Mouse (Mus musculus) C2C12 (cell line): ENCODE results near the gene Filip1l. TPM values are rescaled to one million over a fixed set of nuclear protein-coding genes. Genes with fewer than 3 reads are reported as not detected.

Source experiments
- H3K27me3 ChIP-seq: one replicate; pipeline ENCODE4 v1.6.1; 2011; ENCODE audit not compliant: control insufficient read depth, insufficient read depth, insufficient read length
- H3K36me3 ChIP-seq: one replicate; pipeline ENCODE4 v1.6.1; 2011; ENCODE audit not compliant: control insufficient read depth, insufficient read depth
- H3K4me3 ChIP-seq: one replicate; pipeline ENCODE4 v1.5.1; 2011; ENCODE audit warnings: mild to moderate bottlenecking, control low read depth; ENCODE audit not compliant: poor library complexity, insufficient read depth, severe bottlenecking
- H3K79me2 ChIP-seq: one replicate; pipeline ENCODE4 v1.6.1; 2011; ENCODE audit not compliant: control insufficient read depth, insufficient read depth
- H3K79me3 ChIP-seq: one replicate; pipeline ENCODE4 v1.6.1; 2011; ENCODE audit warnings: low read depth, control low read depth
- H3ac ChIP-seq: one replicate; pipeline ENCODE3; 2011; ENCODE audit warnings: low read depth; ENCODE audit not compliant: control insufficient read depth, insufficient read length
- CEBPB ChIP-seq: IDR thresholded peaks from one replicate; pipeline ENCODE4 v1.6.1; 2011; ENCODE audit warnings: low read depth, mild to moderate bottlenecking, control low read depth, moderate library complexity
- CTCF ChIP-seq: IDR thresholded peaks from one replicate; pipeline ENCODE4 v1.5.1; 2011; ENCODE audit not compliant: control insufficient read depth, insufficient read depth, insufficient read length
- FOSL1 ChIP-seq: IDR thresholded peaks from one replicate; pipeline ENCODE4 v1.8.0; 2011; ENCODE audit warnings: mild to moderate bottlenecking, low read length; ENCODE audit not compliant: poor library complexity, insufficient read depth, severe bottlenecking
- MAX ChIP-seq: IDR thresholded peaks from one replicate; pipeline ENCODE4 v1.6.1; 2011; ENCODE audit warnings: mild to moderate bottlenecking, control low read depth
- MYOD1 ChIP-seq: IDR thresholded peaks from one replicate; pipeline ENCODE4 v1.6.1; 2011; ENCODE audit warnings: low read depth; ENCODE audit not compliant: control insufficient read depth, insufficient read length
- MYOG ChIP-seq: IDR thresholded peaks from one replicate; pipeline ENCODE4 v1.6.1; 2011; ENCODE audit not compliant: control insufficient read depth, insufficient read length; ENCODE audit errors: extremely low read depth
- USF1 ChIP-seq: IDR thresholded peaks from one replicate; pipeline ENCODE4 v1.6.1; 2011; ENCODE audit warnings: low read depth, mild to moderate bottlenecking, control low read depth, moderate library complexity
- polyA plus RNA-seq: library from polyadenylated mRNA; unstranded; fragments of >200 nt; fragmentation: generic; extraction: Trizol; gene quantifications from one replicate; pipeline ENCODE4 v1.2.1, GENCODE M21; 2012; ENCODE audit warnings: missing spikeins

Gene Filip1l
- polyA plus RNA-seq, 1 experiment: 18.8 TPM

GRCm38 (mm10) chr16:57552709-57553108, 199.8 kb downstream of the Filip1l start:
- no peak overlapping the region for H3ac ChIP-seq
- TF ChIP-seq MAX: no peak
- TF ChIP-seq CEBPB: no peak

DNA sequence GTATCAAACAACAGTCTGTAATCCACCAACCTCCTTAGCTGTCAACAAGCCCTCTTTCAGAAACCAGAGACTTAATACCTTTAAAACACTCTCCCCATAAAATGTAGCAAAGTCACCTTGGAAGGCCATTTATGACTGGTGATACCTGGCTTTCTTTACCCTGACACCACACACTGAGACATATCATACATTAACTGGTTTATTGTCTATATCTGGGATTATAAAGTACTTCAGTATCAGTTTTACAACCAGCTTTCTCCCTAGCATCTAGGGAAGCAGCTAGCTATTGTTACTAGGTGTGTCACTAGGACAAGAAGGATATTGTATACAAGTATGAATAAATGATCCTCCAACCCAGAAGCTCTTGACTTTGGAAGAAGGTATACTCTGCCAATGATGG, 200.3 kb downstream of the Filip1l start:
- TF ChIP-seq CTCF: no peak
- TF ChIP-seq USF1: no peak
- no peak for TF ChIP-seq MYOG
- no peak for TF ChIP-seq CEBPB
- no peak for TF ChIP-seq FOSL1
- no peak for TF ChIP-seq MAX
- H3K27me3 ChIP-seq: no peaks in the 10 kb centered on the region
- H3ac ChIP-seq: no peak overlapping the region
- H3K79me2 ChIP-seq: peaks cover 91% of the 10 kb centered on the region
- H3K4me3 ChIP-seq: no peak overlapping the region
- H3K36me3 ChIP-seq: peaks cover 71% of the 10 kb centered on the region
- H3K79me3 ChIP-seq: peaks cover 88% of the 10 kb centered on the region

More at GRCm38 (mm10) chr16:57552709-57553108, 199.8 kb downstream of the Filip1l start:
- Histone ChIP-seq H3K79me2 (peaks cover 86% of the 10 kb centered on the region), H3K36me3 (peaks cover 66% of the 10 kb centered on the region), H3K4me3 (no peak overlapping the region), H3K27me3 (no peaks in the 10 kb centered on the region), H3K79me3 (peaks cover 82% of the 10 kb centered on the region)

DNA sequence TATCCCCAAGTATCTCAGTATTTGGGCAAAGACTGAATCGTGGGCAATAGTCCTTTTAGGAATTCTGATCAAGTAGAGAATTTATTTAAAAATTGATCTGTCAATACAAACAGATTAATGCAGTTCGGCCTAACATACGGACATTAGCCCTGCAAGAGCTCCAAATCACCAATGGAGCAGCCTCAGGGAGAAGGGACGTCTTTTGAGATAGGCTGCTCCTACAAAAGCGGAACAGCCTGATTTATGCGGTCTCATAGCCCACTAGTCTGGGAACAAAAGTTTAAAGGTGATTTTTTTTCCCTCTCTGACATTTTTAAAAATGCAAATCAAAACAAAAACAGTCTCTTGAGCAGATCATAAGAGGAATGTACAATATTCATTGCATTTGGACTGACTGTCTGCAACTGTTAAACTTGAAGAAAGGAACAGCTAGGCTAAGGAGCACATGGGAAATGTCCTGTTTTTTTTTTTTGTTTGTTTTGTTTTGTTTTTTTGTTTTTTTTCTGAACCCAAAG, 202.1 kb downstream of the Filip1l start:
- no peak for TF ChIP-seq MYOD1
- no peak for TF ChIP-seq MYOG
- H3ac ChIP-seq: no peak overlapping the region
- peaks cover 92% of the 10 kb centered on the region for H3K79me3 ChIP-seq

GRCm38 (mm10) chr16:57555667-57556066, 202.8 kb downstream of the Filip1l start:
- Histone ChIP-seq H3K27me3 (no peaks in the 10 kb centered on the region), H3K4me3 (no peak overlapping the region), H3ac (no peak overlapping the region), H3K79me2 (peaks cover 99% of the 10 kb centered on the region), H3K79me3 (peaks cover 91% of the 10 kb centered on the region), H3K36me3 (peaks cover 76% of the 10 kb centered on the region)
- TF ChIP-seq CTCF (no peak), FOSL1 (no peak), MYOD1 (no peak), MYOG (no peak), MAX (no peak), USF1 (no peak), CEBPB (no peak)

More for the DNA sequence above, 202.1 kb downstream of the Filip1l start:
- peaks cover 76% of the 10 kb centered on the region for H3K36me3 ChIP-seq
- peaks cover 99% of the 10 kb centered on the region for H3K79me2 ChIP-seq
- H3K27me3 ChIP-seq: no peaks in the 10 kb centered on the region
- no peak overlapping the region for H3K4me3 ChIP-seq

- TF ChIP-seq MYOD1: peak; percentile 24
- no peak for TF ChIP-seq USF1
- H3ac ChIP-seq: no peak overlapping the region
- peaks cover 78% of the 10 kb centered on the region for H3K36me3 ChIP-seq
Observed at GRCm38 (mm10) chr16:57556244-57556643, 203.4 kb downstream of the Filip1l start.

DNA sequence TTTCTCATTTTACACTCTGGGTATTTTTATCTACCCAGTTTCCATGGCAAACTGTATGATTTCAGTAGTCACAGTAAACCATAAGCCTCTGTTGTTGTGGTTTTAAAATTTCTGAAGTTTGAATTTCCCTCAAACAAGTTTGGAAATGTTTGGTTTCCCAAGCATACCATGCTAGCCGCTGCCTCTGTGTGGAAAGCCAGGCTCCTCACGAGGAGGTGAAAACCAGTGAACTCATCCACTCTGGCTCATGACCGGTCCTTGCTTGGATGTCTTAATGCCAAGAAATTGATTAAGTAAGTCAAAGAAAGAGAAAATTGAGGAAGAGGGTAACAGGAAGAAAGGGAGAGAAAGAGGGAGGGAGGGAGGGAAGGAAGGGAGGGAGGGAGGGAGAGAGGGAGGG, 205.4 kb downstream of the Filip1l start:
- TF ChIP-seq CEBPB (no peak), MYOG (no peak), MAX (no peak), FOSL1 (no peak), CTCF (no peak), USF1 (no peak), MYOD1 (no peak)
- no peak overlapping the region for H3K4me3 ChIP-seq
- H3K79me3 ChIP-seq: peaks cover 86% of the 10 kb centered on the region
- H3ac ChIP-seq: no peak overlapping the region
- H3K79me2 ChIP-seq: peaks cover 99% of the 10 kb centered on the region
- peaks cover 75% of the 10 kb centered on the region for H3K36me3 ChIP-seq
- no peaks in the 10 kb centered on the region for H3K27me3 ChIP-seq

More at GRCm38 (mm10) chr16:57556244-57556643, 203.4 kb downstream of the Filip1l start:
- peaks cover 91% of the 10 kb centered on the region for H3K79me3 ChIP-seq
- peaks cover 99% of the 10 kb centered on the region for H3K79me2 ChIP-seq
- no peak overlapping the region for H3K4me3 ChIP-seq
- H3K27me3 ChIP-seq: no peaks in the 10 kb centered on the region

GRCm38 (mm10) chr16:57560185-57560584, 207.3 kb downstream of the Filip1l start:
- no peak overlapping the region for H3ac ChIP-seq
- H3K27me3 ChIP-seq: no peaks in the 10 kb centered on the region
- no peak overlapping the region for H3K4me3 ChIP-seq
- peaks cover 83% of the 10 kb centered on the region for H3K79me3 ChIP-seq
- H3K79me2 ChIP-seq: peaks cover 97% of the 10 kb centered on the region
- H3K36me3 ChIP-seq: peaks cover 72% of the 10 kb centered on the region
- TF ChIP-seq CEBPB: no peak
- no peak for TF ChIP-seq FOSL1
- TF ChIP-seq USF1: no peak
- TF ChIP-seq MYOD1: no peak
- no peak for TF ChIP-seq CTCF
- TF ChIP-seq MAX: no peak
- no peak for TF ChIP-seq MYOG
